Mouse (Mus musculus): ENCODE data around the gene Mc1r. TPM values are rescaled to one million over a fixed set of nuclear protein-coding genes. Genes with fewer than 3 reads are reported as not detected.
"Not testable (repeated sequence)": the region's sequence is repeated elsewhere in the genome, so short reads cannot be mapped to it uniquely, and the experiment has no call there.

Gene Mc1r
- polyA plus RNA-seq, 1 experiment from 2014 or later, result 0.28 TPM

DNA sequence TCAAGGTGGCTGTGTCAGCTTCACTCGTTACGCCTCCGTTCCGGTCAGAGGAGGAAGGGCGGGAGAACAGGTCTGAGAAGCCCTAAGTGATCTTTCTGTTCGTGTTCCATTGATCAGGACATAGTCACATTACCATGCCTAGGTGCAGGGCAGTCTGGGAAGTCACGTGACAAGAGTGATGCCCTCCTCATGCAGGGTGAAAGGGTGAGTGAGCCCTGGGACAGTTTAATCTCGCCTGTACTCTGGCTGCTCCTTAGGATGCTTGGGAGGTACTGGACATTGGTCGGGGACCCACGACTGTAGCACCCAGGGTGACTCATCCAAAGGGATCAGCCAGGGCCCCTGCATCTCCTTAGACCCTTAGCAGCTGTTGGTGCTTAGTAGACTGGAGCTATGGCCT lies 39.1 kb downstream of the Mc1r start:
- no peak overlapping the region for H3K9ac ChIP-seq (replicated peaks; ENCODE audit: low read length)
- H3K4me1 ChIP-seq (ENCODE audit: control insufficient read depth, insufficient read depth, low read length), result peaks cover 8% of the 10 kb centered on the region; the same call in 1 of the 2 replicates
- H3K27ac ChIP-seq (replicated peaks; ENCODE audit: low read depth, low read length), result no peak overlapping the region
- DNase-seq (no peak), ATAC-seq (ENCODE audit: low FRiP score, low TSS enrichment) (no peak)
- H3K4me2 ChIP-seq (ENCODE audit: low read length), result no peak overlapping the region
- H3K36me3 ChIP-seq (ENCODE audit: control insufficient read depth, insufficient read depth, low read length), result peaks cover 15% of the 10 kb centered on the region
- H3K27me3 ChIP-seq (ENCODE audit: control insufficient read depth, insufficient read depth, low read length), result no peaks in the 10 kb centered on the region
- H3K4me3 ChIP-seq (replicated peaks; ENCODE audit: low read depth, low read length), result no peak overlapping the region
- WGBS, result 91% methylated on average over 10 of the region's 10 CpGs
- no peaks in the 10 kb centered on the region for H3K9me3 ChIP-seq (ENCODE audit: control insufficient read depth, low read length)

DNA sequence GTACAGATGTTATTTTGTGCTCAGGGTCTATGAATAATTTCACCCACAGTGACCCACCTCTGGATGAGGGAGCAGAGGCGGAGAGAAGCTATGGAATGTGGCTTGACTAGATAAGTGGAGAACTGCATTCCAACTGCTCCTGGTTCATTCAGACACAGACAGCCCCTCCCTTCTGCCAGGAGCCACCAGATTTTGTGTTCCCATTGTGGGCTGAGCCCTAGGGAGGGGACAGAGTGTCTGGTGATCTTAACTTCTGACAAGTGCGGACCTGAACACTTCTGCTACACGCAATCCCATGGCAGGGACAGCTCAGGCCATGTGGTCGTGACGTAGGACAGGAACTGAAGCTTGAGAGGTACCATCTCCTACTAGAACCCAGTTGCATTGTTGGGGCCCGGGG lies 39.9 kb downstream of the Mc1r start:
- Histone ChIP-seq H3K36me3 (ENCODE audit: control insufficient read depth, insufficient read depth, low read length) (peaks cover 21% of the 10 kb centered on the region), H3K4me2 (ENCODE audit: low read length) (no peak overlapping the region), H3K9me3 (ENCODE audit: control insufficient read depth, low read length) (no peaks in the 10 kb centered on the region), H3K27me3 (ENCODE audit: control insufficient read depth, insufficient read depth, low read length) (no peaks in the 10 kb centered on the region), H3K4me3 (replicated peaks; ENCODE audit: low read depth, low read length) (no peak overlapping the region), H3K4me1 (ENCODE audit: control insufficient read depth, insufficient read depth, low read length) (peaks cover 8% of the 10 kb centered on the region; the same call in 1 of the 2 replicates), H3K27ac (replicated peaks; ENCODE audit: low read depth, low read length) (no peak overlapping the region), H3K9ac (replicated peaks; ENCODE audit: low read length) (no peak overlapping the region)
- ATAC-seq (ENCODE audit: low FRiP score, low TSS enrichment) (no peak), DNase-seq (no peak)
- WGBS, result 94% methylated on average over 6 of the region's 6 CpGs

DNA sequence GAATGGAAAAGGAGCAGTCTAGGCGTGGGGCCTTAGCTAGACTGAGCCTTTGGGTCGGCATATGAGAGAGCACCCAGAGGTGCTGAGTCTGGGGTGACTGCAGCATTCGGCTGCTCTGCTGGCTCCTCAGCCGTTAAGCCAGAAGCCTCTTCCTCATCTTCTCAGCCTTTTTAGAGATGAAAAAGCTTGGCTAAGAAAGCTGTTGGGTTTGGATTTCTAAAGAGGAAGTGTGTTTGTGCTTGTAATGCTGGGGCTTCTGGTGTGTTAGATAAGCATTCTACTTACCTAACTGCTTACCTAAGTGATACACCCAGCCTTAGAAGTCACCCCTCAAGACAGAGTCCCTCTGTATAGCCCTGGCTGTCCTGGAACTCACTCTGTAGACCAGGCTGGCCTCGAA lies 43.9 kb downstream of the Mc1r start:
- Histone ChIP-seq H3K27me3 (ENCODE audit: control insufficient read depth, insufficient read depth, low read length) (no peaks in the 10 kb centered on the region), H3K4me1 (ENCODE audit: control insufficient read depth, insufficient read depth, low read length) (no peaks in the 10 kb centered on the region), H3K4me3 (replicated peaks; ENCODE audit: low read depth, low read length) (no peak overlapping the region), H3K27ac (replicated peaks; ENCODE audit: low read depth, low read length) (no peak overlapping the region), H3K9ac (replicated peaks; ENCODE audit: low read length) (no peak overlapping the region), H3K9me3 (ENCODE audit: control insufficient read depth, low read length) (no peaks in the 10 kb centered on the region), H3K4me2 (ENCODE audit: low read length) (no peak overlapping the region), H3K36me3 (ENCODE audit: control insufficient read depth, insufficient read depth, low read length) (peaks cover 58% of the 10 kb centered on the region)
- DNase-seq, result no peak
- ATAC-seq (ENCODE audit: low FRiP score, low TSS enrichment), result no peak
- WGBS, result 95% methylated on average over 5 of the region's 5 CpGs

DNA sequence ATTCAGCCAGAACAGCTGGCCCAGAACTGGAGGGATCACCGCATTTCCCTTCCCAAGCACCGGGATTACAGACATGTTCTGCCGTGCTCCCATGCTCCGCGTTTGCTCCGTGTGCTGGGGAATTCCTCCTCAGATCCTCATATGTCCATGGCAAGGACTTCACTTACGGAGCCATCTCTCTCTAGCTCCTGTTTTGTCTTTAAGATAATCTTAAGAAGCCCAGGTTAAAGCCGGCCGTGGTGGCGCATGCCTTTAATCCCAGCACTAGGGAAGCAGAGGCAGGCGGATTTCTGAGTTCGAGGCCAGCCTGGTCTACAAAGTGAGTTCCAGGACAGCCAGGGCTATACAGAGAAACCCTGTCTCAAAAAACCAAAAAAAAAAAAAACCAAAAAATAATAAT lies 44.8 kb downstream of the Mc1r start:
- peaks cover 68% of the 10 kb centered on the region for H3K36me3 ChIP-seq (ENCODE audit: control insufficient read depth, insufficient read depth, low read length)

DNA sequence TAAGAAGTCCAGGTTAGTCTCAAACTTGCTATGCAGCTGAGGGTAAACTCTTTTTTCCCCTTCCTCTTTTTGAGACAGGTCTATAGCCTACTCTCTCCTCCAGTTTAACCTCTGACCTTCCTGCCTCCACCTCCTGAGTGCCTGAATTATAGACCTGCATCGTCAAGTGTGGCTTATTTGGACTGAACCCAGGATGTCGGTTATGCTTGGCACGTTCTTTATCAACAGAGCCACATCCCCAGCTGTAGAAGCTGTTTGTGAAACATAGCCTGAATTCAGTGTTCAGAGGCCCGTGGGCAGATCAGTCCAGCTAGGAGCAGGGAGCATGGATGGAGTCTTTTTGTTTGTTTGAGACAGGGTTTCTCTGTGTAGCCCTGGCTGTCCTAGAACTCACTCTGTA lies 45.2 kb downstream of the Mc1r start:
- Histone ChIP-seq H3K27me3 (ENCODE audit: control insufficient read depth, insufficient read depth, low read length) (no peaks in the 10 kb centered on the region), H3K9ac (replicated peaks; ENCODE audit: low read length) (no peak overlapping the region), H3K27ac (replicated peaks; ENCODE audit: low read depth, low read length) (no peak overlapping the region), H3K4me2 (ENCODE audit: low read length) (no peak overlapping the region), H3K36me3 (ENCODE audit: control insufficient read depth, insufficient read depth, low read length) (peaks cover 70% of the 10 kb centered on the region), H3K9me3 (ENCODE audit: control insufficient read depth, low read length) (no peaks in the 10 kb centered on the region), H3K4me3 (replicated peaks; ENCODE audit: low read depth, low read length) (no peak overlapping the region), H3K4me1 (ENCODE audit: control insufficient read depth, insufficient read depth, low read length) (no peaks in the 10 kb centered on the region)
- DNase-seq, result no peak
- no peak for ATAC-seq (ENCODE audit: low FRiP score, low TSS enrichment)
- WGBS, result 88% methylated on average over 4 of the region's 4 CpGs

More for the DNA sequence above, 44.8 kb downstream of the Mc1r start:
- not testable (repeated sequence) for H3K27ac ChIP-seq (replicated peaks; ENCODE audit: low read depth, low read length); H3K4me2 ChIP-seq (ENCODE audit: low read length); H3K9ac ChIP-seq (replicated peaks; ENCODE audit: low read length); ATAC-seq (ENCODE audit: low FRiP score, low TSS enrichment); H3K9me3 ChIP-seq (ENCODE audit: control insufficient read depth, low read length); DNase-seq; H3K4me1 ChIP-seq (ENCODE audit: control insufficient read depth, insufficient read depth, low read length); H3K27me3 ChIP-seq (ENCODE audit: control insufficient read depth, insufficient read depth, low read length); H3K4me3 ChIP-seq (replicated peaks; ENCODE audit: low read depth, low read length)
- 95% methylated on average over 12 of the region's 12 CpGs for WGBS

DNA sequence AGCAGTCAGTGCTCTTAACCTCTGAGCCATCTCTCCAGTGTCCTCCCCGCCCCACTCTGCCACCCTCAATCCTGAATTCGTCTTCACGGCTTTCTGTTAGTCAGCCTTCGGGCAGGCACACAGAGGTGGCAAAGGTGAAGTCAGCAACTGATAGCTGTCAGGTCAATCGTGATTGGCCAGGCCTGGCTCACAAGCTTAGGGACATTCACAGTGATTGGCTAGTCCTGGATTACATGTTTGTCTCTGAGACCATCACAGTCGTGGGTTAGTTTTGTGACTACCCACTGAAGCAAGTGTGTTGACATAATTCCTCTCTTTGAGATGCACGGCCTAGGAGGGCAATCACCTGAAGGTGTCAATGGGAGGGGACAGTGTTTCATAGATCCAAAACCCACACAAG lies 46.4 kb downstream of the Mc1r start:
- Histone ChIP-seq H3K9me3 (ENCODE audit: control insufficient read depth, low read length) (no peaks in the 10 kb centered on the region), H3K36me3 (ENCODE audit: control insufficient read depth, insufficient read depth, low read length) (peaks cover 82% of the 10 kb centered on the region), H3K27me3 (ENCODE audit: control insufficient read depth, insufficient read depth, low read length) (no peaks in the 10 kb centered on the region), H3K9ac (replicated peaks; ENCODE audit: low read length) (no peak overlapping the region), H3K4me3 (replicated peaks; ENCODE audit: low read depth, low read length) (no peak overlapping the region), H3K4me1 (ENCODE audit: control insufficient read depth, insufficient read depth, low read length) (no peaks in the 10 kb centered on the region), H3K4me2 (ENCODE audit: low read length) (no peak overlapping the region), H3K27ac (replicated peaks; ENCODE audit: low read depth, low read length) (no peak overlapping the region)
- 82% methylated on average over 7 of the region's 7 CpGs for WGBS
- DNase-seq (no peak), ATAC-seq (ENCODE audit: low FRiP score, low TSS enrichment) (no peak)

DNA sequence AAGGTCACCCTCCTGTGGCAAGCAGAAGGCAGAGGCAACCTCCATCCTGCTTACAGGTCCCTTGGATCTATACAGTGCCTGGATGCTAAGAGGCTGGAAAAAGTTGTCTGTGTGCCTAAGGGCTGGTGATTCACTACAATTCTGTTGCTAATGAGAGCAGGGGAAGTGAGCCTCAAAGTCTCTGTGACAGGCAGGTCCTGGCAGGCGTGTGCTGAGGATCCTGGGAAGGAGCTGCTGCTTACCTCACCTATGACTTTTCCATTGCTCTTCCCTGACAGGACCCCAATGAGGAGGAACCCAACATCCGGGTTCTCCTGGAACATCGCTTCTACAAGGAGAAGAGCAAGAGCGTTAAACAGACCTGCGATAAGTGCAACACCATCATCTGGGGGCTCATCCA lies 47.0 kb downstream of the Mc1r start:
- peaks cover 85% of the 10 kb centered on the region for H3K36me3 ChIP-seq (ENCODE audit: control insufficient read depth, insufficient read depth, low read length)
- DNase-seq (no peak), ATAC-seq (ENCODE audit: low FRiP score, low TSS enrichment) (no peak)
- WGBS, result 83% methylated on average over 5 of the region's 5 CpGs
- no peak overlapping the region for H3K4me3 ChIP-seq (replicated peaks; ENCODE audit: low read depth, low read length)
- H3K27me3 ChIP-seq (ENCODE audit: control insufficient read depth, insufficient read depth, low read length), result no peaks in the 10 kb centered on the region
- H3K4me2 ChIP-seq (ENCODE audit: low read length), result no peak overlapping the region
- no peaks in the 10 kb centered on the region for H3K4me1 ChIP-seq (ENCODE audit: control insufficient read depth, insufficient read depth, low read length)
- H3K9me3 ChIP-seq (ENCODE audit: control insufficient read depth, low read length), result no peaks in the 10 kb centered on the region
- H3K9ac ChIP-seq (replicated peaks; ENCODE audit: low read length), result no peak overlapping the region
- H3K27ac ChIP-seq (replicated peaks; ENCODE audit: low read depth, low read length), result no peak overlapping the region

DNA sequence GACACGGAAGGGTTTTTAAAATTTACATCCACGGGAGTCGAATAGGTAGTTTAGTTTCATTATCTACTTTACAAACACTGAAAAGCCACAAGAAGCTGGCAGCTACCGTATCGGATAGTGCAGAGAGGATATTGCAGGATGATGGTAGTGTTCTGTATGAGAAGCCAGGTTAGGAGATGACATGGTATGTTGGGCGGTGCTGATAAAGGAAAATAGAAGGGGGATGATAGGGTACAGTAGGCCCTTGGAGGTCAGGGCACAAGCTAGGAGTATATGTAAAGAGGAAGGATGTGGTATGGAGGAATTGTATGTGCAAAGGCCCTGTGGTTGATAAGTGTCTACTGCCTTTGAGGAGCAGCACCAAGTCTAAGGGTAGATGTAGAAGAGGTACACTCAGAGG lies 47.7 kb downstream of the Mc1r start:
- Histone ChIP-seq H3K9me3 (ENCODE audit: control insufficient read depth, low read length) (no peaks in the 10 kb centered on the region), H3K27me3 (ENCODE audit: control insufficient read depth, insufficient read depth, low read length) (no peaks in the 10 kb centered on the region), H3K9ac (replicated peaks; ENCODE audit: low read length) (no peak overlapping the region), H3K4me3 (replicated peaks; ENCODE audit: low read depth, low read length) (no peak overlapping the region), H3K36me3 (ENCODE audit: control insufficient read depth, insufficient read depth, low read length) (peaks cover 87% of the 10 kb centered on the region), H3K4me2 (ENCODE audit: low read length) (no peak overlapping the region), H3K27ac (replicated peaks; ENCODE audit: low read depth, low read length) (no peak overlapping the region), H3K4me1 (ENCODE audit: control insufficient read depth, insufficient read depth, low read length) (no peaks in the 10 kb centered on the region)
- DNase-seq, result no peak
- no peak for ATAC-seq (ENCODE audit: low FRiP score, low TSS enrichment)
- WGBS, result 96% methylated on average over 6 of the region's 6 CpGs
